In genomic region chr6:83273733-83274132, GRCm38 (mm10) we compare ENCODE assay signal across 15 mouse cellular contexts. TPM values are rescaled to one million over a fixed set of nuclear protein-coding genes. Genes with fewer than 3 reads are reported as not detected.
DNase-seq lines count a peak whose midpoint lies in the region; ATAC-seq and TF ChIP-seq lines count a peak whose summit lies in the region.
"Had no signal": no experiment of that assay in that cellular context is flagged by ENCODE, and none has a peak within 500 bp of the region (broad histone marks: within the 10 kb centered on the region; RNA-seq: fewer than 3 reads in every experiment).

No protein-coding gene starts in this region.

- H3K4me2 ChIP-seq in heart, embryonic 11.5 days: no peak overlapping the region
- no peak overlapping the region for H3K4me2 ChIP-seq in lung, postnatal 0 days (replicated peaks; ENCODE audit: low read depth, low read length)
- H3K4me2 ChIP-seq: liver, embryonic 13.5 days; neural tube, embryonic 12.5 days had no signal

- no peaks in the 10 kb centered on the region for H3K4me1 ChIP-seq in heart, embryonic 11.5 days (ENCODE audit: control insufficient read depth, insufficient read depth, low read length)
- no peaks in the 10 kb centered on the region for H3K4me1 ChIP-seq in lung, postnatal 0 days (ENCODE audit: insufficient read depth, low read depth, low read length)
- H3K4me1 ChIP-seq: liver, embryonic 13.5 days; neural tube, embryonic 12.5 days had no signal

- TF ChIP-seq EP300 in lung, postnatal 0 days (IDR thresholded peaks at IDR 0.05): no peak

- no peak for ATAC-seq in heart, embryonic 11.5 days (replicated peaks; ENCODE audit: insufficient number of reproducible peaks, low FRiP score, low TSS enrichment)
- peak; percentile 89 for ATAC-seq in CD4-positive, CD25-positive, alpha-beta regulatory T cell, adult 4 months
- ATAC-seq in lung, postnatal 0 days: no peak
- ATAC-seq: intestine, embryonic 16.5 days had no signal

- H3K36me3 ChIP-seq in heart, embryonic 11.5 days (ENCODE audit: control insufficient read depth, insufficient read depth, low read length): no peaks in the 10 kb centered on the region
- H3K36me3 ChIP-seq in lung, postnatal 0 days (ENCODE audit: insufficient read depth, low read length): no peaks in the 10 kb centered on the region
- H3K36me3 ChIP-seq: liver, embryonic 13.5 days; neural tube, embryonic 12.5 days had no signal

- intact Hi-C loops in heart, postnatal 36 days (cut with DNase I): loop anchor here (10.0 kb wide), 1 partner anchor 279 kb away; no protein-coding TSS in a partner anchor

- DNase-seq in heart, postnatal 36 days: peak; percentile 6 to 12
- DNase-seq in lung, postnatal 0 days (ENCODE audit: low spot score): peak; percentile 25
- peak; percentile 18 for DNase-seq in skeletal muscle tissue, adult 2 months (ENCODE audit: low read depth, low spot score)
- DNase-seq in adipocyte (ENCODE audit: low spot score): no peak
- DNase-seq in layer of hippocampus, adult 18-20 months (ENCODE audit: low spot score in 2 of 2): no peak
- DNase-seq in adrenal gland, adult 18-20 months (ENCODE audit: low spot score in 2 of 2): no peak
- DNase-seq: adrenal gland, postnatal 14 days; liver, embryonic 13.5 days; spleen, adult 18-20 months had no signal

- H3K9ac ChIP-seq in heart, embryonic 11.5 days (ENCODE audit: low read depth, low read length): no peak overlapping the region
- H3K9ac ChIP-seq in lung, postnatal 0 days (replicated peaks; ENCODE audit: low read depth): no peak overlapping the region
- H3K9ac ChIP-seq: liver, embryonic 13.5 days; neural tube, embryonic 12.5 days had no signal

- no peaks in the 10 kb centered on the region for H3K27me3 ChIP-seq in heart, embryonic 11.5 days (ENCODE audit: control insufficient read depth, insufficient read depth, low read length)
- H3K27me3 ChIP-seq in lung, postnatal 0 days (replicated peaks; ENCODE audit: insufficient read depth, low read length): no peaks in the 10 kb centered on the region
- H3K27me3 ChIP-seq: neural tube, embryonic 12.5 days had no signal

- no peak overlapping the region for H3K4me3 ChIP-seq in heart, embryonic 11.5 days (ENCODE audit: low read depth, low read length)
- H3K4me3 ChIP-seq in lung, postnatal 0 days (ENCODE audit: low read depth, low read length): no peak overlapping the region
- H3K4me3 ChIP-seq: erythroblast, embryonic 14.5 days; liver, embryonic 13.5 days; neural tube, embryonic 12.5 days had no signal

- H3K27ac ChIP-seq in heart, embryonic 11.5 days (ENCODE audit: low read depth, low read length): no peak overlapping the region
- H3K27ac ChIP-seq in lung, postnatal 0 days (ENCODE audit: low read length): no peak overlapping the region
- H3K27ac ChIP-seq: liver, embryonic 13.5 days; neural tube, embryonic 12.5 days had no signal

- no peak for TF ChIP-seq CTCF in lung, postnatal 0 days (IDR thresholded peaks at IDR 0.05)

- 75% methylated on average over 11 of the region's 11 CpGs for WGBS in heart, embryonic 11.5 days (ENCODE audit: insufficient replicate concordance)
- WGBS in lung, postnatal 0 days: 78% methylated on average over 11 of the region's 11 CpGs

- no peaks in the 10 kb centered on the region for H3K9me3 ChIP-seq in heart, embryonic 11.5 days (replicated peaks; ENCODE audit: control insufficient read depth, low read length)
- no peaks in the 10 kb centered on the region for H3K9me3 ChIP-seq in lung, postnatal 0 days (ENCODE audit: low read length)
- H3K9me3 ChIP-seq: liver, embryonic 13.5 days; neural tube, embryonic 12.5 days had no signal

RNA-seq across cellular contexts. Expression of gene Mthfd2, which starts 52.0 kb away (rescaled TPM):
- 1 to 10 TPM; 2.2 to 3.0 TPM for total RNA-seq in heart, postnatal 36 days (2021)
- polyA plus RNA-seq in heart, embryonic 11.5 days (2014; fragmentation: Nextera tagmentation; extraction: Ambion mirVana): 44.5 and 45.4 TPM in 2 replicates
- 100 to 1,000 TPM; 128 TPM for polyA plus RNA-seq in CD4-positive, CD25-positive, alpha-beta regulatory T cell, adult 4 months (2017; shearing (Covaris generic))
- 6.3 and 7.8 TPM in 2 replicates for polyA plus RNA-seq in lung, postnatal 0 days (2015; fragmentation: Nextera tagmentation; extraction: Ambion mirVana)
- 1 to 10 TPM; 6.6 to 7.1 TPM for total RNA-seq in layer of hippocampus, adult 18-20 months (2021)
- total RNA-seq in adrenal gland, adult 18-20 months (2021): 10 to 100 TPM; 12.3 to 24.1 TPM

RNA-seq across cellular contexts. Expression of gene Mob1a, which starts 52.1 kb away (rescaled TPM):
- total RNA-seq in heart, postnatal 36 days (2021): 10 to 100 TPM; 22.9 to 24.9 TPM
- polyA plus RNA-seq in heart, embryonic 11.5 days (2014; fragmentation: Nextera tagmentation; extraction: Ambion mirVana): 42.2 and 49.5 TPM in 2 replicates
- 10 to 100 TPM; 48.6 to 70.3 TPM for polyA plus RNA-seq in CD4-positive, CD25-positive, alpha-beta regulatory T cell, adult 4 months (2017; shearing (Covaris generic))
- polyA plus RNA-seq in lung, postnatal 0 days (2015; fragmentation: Nextera tagmentation; extraction: Ambion mirVana): 41.3 and 47.6 TPM in 2 replicates
- total RNA-seq in layer of hippocampus, adult 18-20 months (2021): 10 to 100 TPM; 19.2 to 20.5 TPM
- 10 to 100 TPM; 67.7 to 79.2 TPM for total RNA-seq in adrenal gland, adult 18-20 months (2021)

RNA-seq across cellular contexts. Expression of gene Slc4a5, which starts 54.1 kb away (rescaled TPM):
- total RNA-seq in heart, postnatal 36 days (2021): not detected
- polyA plus RNA-seq in heart, embryonic 11.5 days (2014; fragmentation: Nextera tagmentation; extraction: Ambion mirVana): 0.21 and 0.38 TPM in 2 replicates
- polyA plus RNA-seq in CD4-positive, CD25-positive, alpha-beta regulatory T cell, adult 4 months (2017; shearing (Covaris generic)): 1 to 10 TPM in 1 of 2 experiments, under 1 TPM in 1; 0.75 to 1.1 TPM
- 5.0 and 5.3 TPM in 2 replicates for polyA plus RNA-seq in lung, postnatal 0 days (2015; fragmentation: Nextera tagmentation; extraction: Ambion mirVana)
- total RNA-seq in layer of hippocampus, adult 18-20 months (2021): 1 to 10 TPM in 1 of 2 experiments, under 1 TPM in 1; 0.25 to 1.2 TPM
- total RNA-seq in adrenal gland, adult 18-20 months (2021): under 1 TPM in 1 of 2 experiments, not detected in 1; 0.07 TPM
- total RNA-seq: heart, postnatal 25 days had no signal

Comparison
In these comparisons a context has a peak if more than half of its experiments do, and no peak if none do; other contexts are left out.
1. DNase-seq: peak in heart, postnatal 36 days (2 of 2), lung, postnatal 0 days (single experiment) and skeletal muscle tissue, adult 2 months (single experiment); none in adipocyte (single experiment), layer of hippocampus, adult 18-20 months (0 of 2) and adrenal gland, adult 18-20 months (0 of 2).